19 mouse cellular contexts compared by ENCODE assay signal in genomic region chr10:44348474-44349415, GRCm38 (mm10).
DNase-seq lines count a peak whose midpoint lies in the region; ATAC-seq and TF ChIP-seq lines count a peak whose summit lies in the region.
"Had no signal": no experiment of that assay in that cellular context is flagged by ENCODE, and none has a peak within 500 bp of the region (broad histone marks: within the 10 kb centered on the region; RNA-seq: fewer than 3 reads in every experiment).

No protein-coding gene starts in this region.

- no peaks in the 10 kb centered on the region for H3K27me3 ChIP-seq in heart, adult 2 months (ENCODE audit: control insufficient read depth, insufficient read depth, low read length)
- no peaks in the 10 kb centered on the region for H3K27me3 ChIP-seq in hindbrain, embryonic 14.5 days (ENCODE audit: control insufficient read depth, insufficient read depth, low read length)
- H3K27me3 ChIP-seq in hindbrain, embryonic 11.5 days (ENCODE audit: control insufficient read depth, insufficient read depth, low read length) = no peaks in the 10 kb centered on the region
- no peaks in the 10 kb centered on the region for H3K27me3 ChIP-seq in midbrain, embryonic 15.5 days (replicated peaks)
- H3K27me3 ChIP-seq in midbrain, embryonic 14.5 days (ENCODE audit: control insufficient read depth, insufficient read depth, low read length) = no peaks in the 10 kb centered on the region
- H3K27me3 ChIP-seq: forebrain, embryonic 13.5 days had no signal

- H3K4me3 ChIP-seq in heart, adult 2 months = no peak overlapping the region
- H3K4me3 ChIP-seq in hindbrain, embryonic 14.5 days (replicated peaks; ENCODE audit: low read length) = no peak overlapping the region
- no peak overlapping the region for H3K4me3 ChIP-seq in hindbrain, embryonic 11.5 days (ENCODE audit: low read depth, low read length)
- no peak overlapping the region for H3K4me3 ChIP-seq in midbrain, embryonic 15.5 days
- H3K4me3 ChIP-seq in midbrain, embryonic 14.5 days (replicated peaks; ENCODE audit: low read depth, low read length) = no peak overlapping the region
- H3K4me3 ChIP-seq: embryonic facial prominence, embryonic 10.5 days; forebrain, embryonic 13.5 days had no signal

- peak; percentile 46; the same call in 1 of the 2 replicates for ATAC-seq in hindbrain, embryonic 14.5 days (ENCODE audit: low FRiP score)
- ATAC-seq in hindbrain, embryonic 11.5 days (ENCODE audit: low FRiP score) = no peak
- ATAC-seq in midbrain, embryonic 15.5 days (replicated peaks) = 0 out of 2 replicates have a peak, but pooled peaks have one; percentile 37
- no peak for ATAC-seq in midbrain, embryonic 14.5 days (ENCODE audit: low FRiP score, low TSS enrichment)
- ATAC-seq: CD4-positive, CD25-positive, alpha-beta regulatory T cell, adult 4 months; forebrain, embryonic 13.5 days; forebrain, postnatal 0 days; inflammation-experienced regulatory T-cells, adult 6 months had no signal

- H3K9me3 ChIP-seq in hindbrain, embryonic 14.5 days (ENCODE audit: control insufficient read depth, low read length) = no peaks in the 10 kb centered on the region
- no peaks in the 10 kb centered on the region for H3K9me3 ChIP-seq in hindbrain, embryonic 11.5 days (ENCODE audit: control insufficient read depth, low read length)
- H3K9me3 ChIP-seq in midbrain, embryonic 15.5 days = no peaks in the 10 kb centered on the region
- H3K9me3 ChIP-seq in midbrain, embryonic 14.5 days (ENCODE audit: control insufficient read depth, low read length) = no peaks in the 10 kb centered on the region
- H3K9me3 ChIP-seq: embryonic facial prominence, embryonic 10.5 days; forebrain, embryonic 13.5 days; G1E had no signal

- intact Hi-C loops in heart, adult 2 months (cut with DNase I) = no loop called here

- 0 out of 2 replicates have a peak, but pooled peaks cover 2% of the 10 kb centered on the region for H3K36me3 ChIP-seq in heart, adult 2 months (ENCODE audit: control insufficient read depth, insufficient read depth, low read length)
- no peaks in the 10 kb centered on the region; the same call in 1 of the 2 replicates for H3K36me3 ChIP-seq in hindbrain, embryonic 14.5 days (replicated peaks; ENCODE audit: control insufficient read depth, insufficient read depth)
- H3K36me3 ChIP-seq in hindbrain, embryonic 11.5 days (ENCODE audit: control insufficient read depth, insufficient read depth, low read length) = no peaks in the 10 kb centered on the region
- no peaks in the 10 kb centered on the region for H3K36me3 ChIP-seq in midbrain, embryonic 15.5 days (replicated peaks)
- H3K36me3 ChIP-seq in midbrain, embryonic 14.5 days (ENCODE audit: control insufficient read depth, insufficient read depth, low read length) = 0 out of 2 replicates have a peak, but pooled peaks cover 4% of the 10 kb centered on the region

- TF ChIP-seq CTCF in heart, adult 2 months (IDR thresholded peaks at IDR 0.05) = no peak

- no peaks in the 10 kb centered on the region for H3K79me2 ChIP-seq in heart, adult 2 months (replicated peaks; ENCODE audit: control insufficient read depth, insufficient read depth, low read length)

- no peak for TF ChIP-seq EP300 in heart, adult 2 months (IDR thresholded peaks at IDR 0.05; ENCODE audit: insufficient read depth, low read depth, low read length)

- 68% methylated on average over 14 of the region's 14 CpGs for whole genome bisulfite sequencing in heart, adult 2 months
- 53% methylated on average over 14 of the region's 14 CpGs for WGBS in hindbrain, embryonic 14.5 days
- WGBS in hindbrain, embryonic 11.5 days = 75% methylated on average over 14 of the region's 14 CpGs
- WGBS in midbrain, embryonic 15.5 days = 66% methylated on average over 14 of the region's 14 CpGs
- 73% methylated on average over 14 of the region's 14 CpGs for WGBS in midbrain, embryonic 14.5 days

- no peak overlapping the region for H3K9ac ChIP-seq in heart, adult 2 months (ENCODE audit: low read depth, low read length)
- no peak overlapping the region for H3K9ac ChIP-seq in hindbrain, embryonic 14.5 days
- H3K9ac ChIP-seq in hindbrain, embryonic 11.5 days (ENCODE audit: low read depth, low read length) = no peak overlapping the region
- no peak overlapping the region for H3K9ac ChIP-seq in midbrain, embryonic 15.5 days
- no peak overlapping the region for H3K9ac ChIP-seq in midbrain, embryonic 14.5 days (replicated peaks; ENCODE audit: low read length)
- H3K9ac ChIP-seq: forebrain, embryonic 13.5 days; forebrain, postnatal 0 days had no signal

- 0 out of 2 replicates have a peak, but pooled peaks cover under 1% of the 10 kb centered on the region for H3K4me1 ChIP-seq in heart, adult 2 months (ENCODE audit: control insufficient read depth, insufficient read depth, low read length)
- H3K4me1 ChIP-seq in hindbrain, embryonic 14.5 days (replicated peaks; ENCODE audit: control insufficient read depth, insufficient read depth, low read length) = no peaks in the 10 kb centered on the region
- no peaks in the 10 kb centered on the region for H3K4me1 ChIP-seq in hindbrain, embryonic 11.5 days (replicated peaks; ENCODE audit: control insufficient read depth, insufficient read depth, low read length)
- no peaks in the 10 kb centered on the region for H3K4me1 ChIP-seq in midbrain, embryonic 15.5 days
- no peaks in the 10 kb centered on the region for H3K4me1 ChIP-seq in midbrain, embryonic 14.5 days (ENCODE audit: control insufficient read depth, insufficient read depth, low read length)
- H3K4me1 ChIP-seq: embryonic facial prominence, embryonic 10.5 days; forebrain, embryonic 13.5 days had no signal

- peak; percentile 60 for DNase-seq in heart, adult 11 months
- DNase-seq in heart, adult 2 months = no peak
- no peak for DNase-seq in hindbrain, embryonic 14.5 days (ENCODE audit: low spot score)
- no peak for DNase-seq in hindbrain, embryonic 11.5 days (ENCODE audit: low spot score)
- no peak for DNase-seq in midbrain, embryonic 14.5 days
- no peak for DNase-seq in cerebellum, adult 9-11 months
- DNase-seq: adrenal gland, adult 8-10 months; B cell, adult 2 months; cerebellum, adult 11 months; cerebellum, adult 9-10 months; forebrain, postnatal 0 days; gastrocnemius, postnatal 14 days; heart, postnatal 10 days had no signal

- no peak overlapping the region for H3K27ac ChIP-seq in heart, adult 2 months
- H3K27ac ChIP-seq in hindbrain, embryonic 14.5 days = peak overlapping the region; percentile 10; the same call in 1 of the 2 replicates
- no peak overlapping the region for H3K27ac ChIP-seq in hindbrain, embryonic 11.5 days (ENCODE audit: low read depth, low read length)
- H3K27ac ChIP-seq in midbrain, embryonic 15.5 days = no peak overlapping the region
- H3K27ac ChIP-seq in midbrain, embryonic 14.5 days (replicated peaks; ENCODE audit: low read depth, low read length) = no peak overlapping the region
- H3K27ac ChIP-seq: embryonic facial prominence, embryonic 10.5 days; forebrain, embryonic 13.5 days had no signal

- no peak overlapping the region for H3K4me2 ChIP-seq in hindbrain, embryonic 14.5 days (replicated peaks)
- H3K4me2 ChIP-seq in hindbrain, embryonic 11.5 days (replicated peaks; ENCODE audit: low read depth, low read length) = no peak overlapping the region
- H3K4me2 ChIP-seq in midbrain, embryonic 15.5 days = no peak overlapping the region
- no peak overlapping the region for H3K4me2 ChIP-seq in midbrain, embryonic 14.5 days (ENCODE audit: low read length)
- H3K4me2 ChIP-seq: forebrain, embryonic 13.5 days had no signal

- no peak for TF ChIP-seq POLR2A in heart, adult 2 months (IDR thresholded peaks at IDR 0.05; ENCODE audit: insufficient read depth, low read depth, low read length)

Comparison
In these comparisons a context has a peak if more than half of its experiments do, and no peak if none do; other contexts are left out.
1. ATAC-seq: peak in hindbrain, embryonic 14.5 days (single experiment) and midbrain, embryonic 15.5 days (single experiment); none in hindbrain, embryonic 11.5 days (single experiment) and midbrain, embryonic 14.5 days (single experiment).